Mouse (Mus musculus): ENCODE results near the gene Ces1e.
"Not testable (repeated sequence)": the region's sequence is repeated elsewhere in the genome, so short reads cannot be mapped to it uniquely, and the experiment has no call there.

The Ces1e gene

GRCm38 (mm10) chr8:93229446-93229845 is at the start of gene Ces1e:
Ces1e (minus strand) TSS chr8:93229619.
- DNase-seq (ENCODE audit: low read depth, low spot score) = no peak

GRCm38 (mm10) chr8:93278176-93278805 is 48.9 kb upstream of the Ces1e start:
- DNase-seq (ENCODE audit: low read depth, low spot score) = no peak

- DNase-seq (ENCODE audit: low read depth, low spot score) = no peak
These were observed 45.2 kb upstream of the Ces1e start for GRCm38 (mm10) chr8:93274609-93275008.

GRCm38 (mm10) chr8:93273321-93273720 is 43.9 kb upstream of the Ces1e start:
- no peak for DNase-seq (ENCODE audit: low read depth, low spot score)

GRCm38 (mm10) chr8:93272686-93273085 is 43.3 kb upstream of the Ces1e start:
- no peak for DNase-seq (ENCODE audit: low read depth, low spot score)

- no peak for DNase-seq (ENCODE audit: low read depth, low spot score)
These were observed 32.0 kb upstream of the Ces1e start for GRCm38 (mm10) chr8:93261436-93261835.

- DNase-seq (ENCODE audit: low read depth, low spot score) = no peak
These were observed 23.0 kb upstream of the Ces1e start for GRCm38 (mm10) chr8:93252400-93252925.

GRCm38 (mm10) chr8:93246057-93246456 is 16.6 kb upstream of the Ces1e start:
- DNase-seq (ENCODE audit: low read depth, low spot score) = no peak

- no peak for DNase-seq (ENCODE audit: low read depth, low spot score)
These were observed 10.5 kb upstream of the Ces1e start for GRCm38 (mm10) chr8:93239884-93240283.

- no peak for DNase-seq (ENCODE audit: low read depth, low spot score)
These were observed 6.3 kb upstream of the Ces1e start for GRCm38 (mm10) chr8:93235681-93236080.

GRCm38 (mm10) chr8:93234706-93235105 is 5.3 kb upstream of the Ces1e start:
- DNase-seq (ENCODE audit: low read depth, low spot score) = no peak

- no peak for DNase-seq (ENCODE audit: low read depth, low spot score)
These were observed 4.6 kb upstream of the Ces1e start for GRCm38 (mm10) chr8:93234068-93234467.

GRCm38 (mm10) chr8:93228673-93229370 is 597 bp downstream of the Ces1e start:
- no peak for DNase-seq (ENCODE audit: low read depth, low spot score)

GRCm38 (mm10) chr8:93226471-93226870 is 2.9 kb downstream of the Ces1e start:
- DNase-seq (ENCODE audit: low read depth, low spot score) = not testable (repeated sequence)

- DNase-seq (ENCODE audit: low read depth, low spot score) = no peak
These were observed 7.5 kb downstream of the Ces1e start for GRCm38 (mm10) chr8:93221896-93222295.

GRCm38 (mm10) chr8:93217867-93218266 is 11.6 kb downstream of the Ces1e start:
- no peak for DNase-seq (ENCODE audit: low read depth, low spot score)

- no peak for DNase-seq (ENCODE audit: low read depth, low spot score)
These were observed 12.0 kb downstream of the Ces1e start for GRCm38 (mm10) chr8:93217375-93217774.

- no peak for DNase-seq (ENCODE audit: low read depth, low spot score)
These were observed 18.3 kb downstream of the Ces1e start for GRCm38 (mm10) chr8:93211091-93211490.

GRCm38 (mm10) chr8:93199146-93199545 is 30.3 kb downstream of the Ces1e start:
- DNase-seq (ENCODE audit: low read depth, low spot score) = not testable (repeated sequence)

- DNase-seq (ENCODE audit: low read depth, low spot score) = no peak
These were observed 31.5 kb downstream of the Ces1e start, which contains the start of gene Ces1d for GRCm38 (mm10) chr8:93197685-93198525. Ces1d (minus strand) TSS chr8:93197838.

GRCm38 (mm10) chr8:93196436-93196835 is 33.0 kb downstream of the Ces1e start:
- no peak for DNase-seq (ENCODE audit: low read depth, low spot score)

- no peak for DNase-seq (ENCODE audit: low read depth, low spot score)
These were observed 48.8 kb downstream of the Ces1e start for GRCm38 (mm10) chr8:93180581-93181129.

Data from mesoderm, embryonic 11.5 days (tissue).